Mouse (Mus musculus) neutrophil, adult 5-6 weeks (primary cell): ENCODE results near the gene Tgfbrap1. TPM values are rescaled to one million over a fixed set of nuclear protein-coding genes. Genes with fewer than 3 reads are reported as not detected.
A peak's percentile ranks its signal among the peaks of the same experiment; 100 is the strongest.
"Not testable (repeated sequence)": the region's sequence is repeated elsewhere in the genome, so short reads cannot be mapped to it uniquely, and the experiment has no call there.

Experiments
- ATAC-seq: fragments of 151-379, 151-347 bp; 2 replicates; pipeline ENCODE4 v1.8.0; 2017; ENCODE audit warnings: mild to moderate bottlenecking, moderate TSS enrichment; ENCODE audit not compliant: insufficient number of reproducible peaks, poor library complexity, low FRiP score, severe bottlenecking; ENCODE audit errors: extremely low read depth
- total RNA-seq: library from RNA; stranded (forward); fragments of 200-1000 nt; gene quantifications from 2 replicates; pipeline ENCODE4 v1.2.3, GENCODE M21; 2017

Gene Tgfbrap1
- 18.5 and 19.8 TPM in 2 replicates for total RNA-seq

GRCm38 (mm10) chr1:43098031-43098984 is at the start of gene Tgfbrap1, which contains the start of gene AI597479:
Tgfbrap1 (minus strand) TSS chr1:43098637.
AI597479 (plus strand) TSS chr1:43098710.
- peak; percentile 95 for ATAC-seq

GRCm38 (mm10) chr1:43147474-43147873 is 49.0 kb upstream of the Tgfbrap1 start:
- no peak for ATAC-seq

- no peak for ATAC-seq
Observed at GRCm38 (mm10) chr1:43145388-43145787, 47.0 kb upstream of the Tgfbrap1 start.

- ATAC-seq: no peak
Observed at GRCm38 (mm10) chr1:43144338-43144906, 46.0 kb upstream of the Tgfbrap1 start.

- ATAC-seq: no peak
Observed at GRCm38 (mm10) chr1:43143791-43144190, 45.4 kb upstream of the Tgfbrap1 start.

GRCm38 (mm10) chr1:43143284-43143683 is 44.8 kb upstream of the Tgfbrap1 start:
- ATAC-seq: no peak

GRCm38 (mm10) chr1:43142849-43143248 is 44.4 kb upstream of the Tgfbrap1 start:
- no peak for ATAC-seq

- ATAC-seq: no peak
Observed at GRCm38 (mm10) chr1:43141555-43141961, 43.1 kb upstream of the Tgfbrap1 start.

GRCm38 (mm10) chr1:43139587-43140266 is 41.3 kb upstream of the Tgfbrap1 start:
- ATAC-seq: peak; percentile 79

- ATAC-seq: no peak
Observed at GRCm38 (mm10) chr1:43138268-43138812, 39.9 kb upstream of the Tgfbrap1 start.

GRCm38 (mm10) chr1:43137334-43137733 is 38.9 kb upstream of the Tgfbrap1 start:
- ATAC-seq: no peak

GRCm38 (mm10) chr1:43136488-43137029 is 38.1 kb upstream of the Tgfbrap1 start:
- not testable (repeated sequence) for ATAC-seq

- no peak for ATAC-seq
Observed at GRCm38 (mm10) chr1:43131591-43131990, 33.2 kb upstream of the Tgfbrap1 start.

GRCm38 (mm10) chr1:43130219-43130981 is 32.0 kb upstream of the Tgfbrap1 start:
- no peak for ATAC-seq

GRCm38 (mm10) chr1:43127820-43128610 is 29.6 kb upstream of the Tgfbrap1 start:
- no peak for ATAC-seq

GRCm38 (mm10) chr1:43127196-43127595 is 28.8 kb upstream of the Tgfbrap1 start:
- no peak for ATAC-seq

- no peak for ATAC-seq
Observed at GRCm38 (mm10) chr1:43124726-43125125, 26.3 kb upstream of the Tgfbrap1 start.

- no peak for ATAC-seq
Observed at GRCm38 (mm10) chr1:43122616-43123015, 24.2 kb upstream of the Tgfbrap1 start.
